Mouse (Mus musculus) limb, embryonic 14.5 days (tissue): ENCODE results near the gene Notch4. TPM values are rescaled to one million over a fixed set of nuclear protein-coding genes. Genes with fewer than 3 reads are reported as not detected.

Experiments used
- ATAC-seq: fragments of 200-750 bp; cut with Nextera tagmentation; 2 replicates; pipeline ENCODE4 v1.8.0; 2017; ENCODE audit warnings: low read depth, moderate number of reproducible peaks, moderate TSS enrichment; ENCODE audit not compliant: low FRiP score
- DNase-seq: peaks from one replicate; pipeline ENCODE4 v3.0.0-alpha.2; 2015; ENCODE audit warnings: low spot score
- H3K27ac ChIP-seq: fragments of 300-500 bp; sonication (generic); replicated peaks from 2 replicates; pipeline ENCODE4 v1.5.1; 2014; ENCODE audit warnings: low read depth, mild to moderate bottlenecking, low read length, moderate library complexity, mixed read lengths
- H3K27me3 ChIP-seq: fragments of 300-500 bp; sonication (generic); 2 replicates; pipeline ENCODE4 v1.6.1; 2014; ENCODE audit warnings: low read length, mixed read lengths; ENCODE audit not compliant: control insufficient read depth, insufficient read depth
- H3K36me3 ChIP-seq: fragments of 300-500 bp; sonication (generic); 2 replicates; pipeline ENCODE4 v1.6.1; 2014; ENCODE audit warnings: mild to moderate bottlenecking, low read length, moderate library complexity, mixed read lengths; ENCODE audit not compliant: control insufficient read depth, insufficient read depth
- H3K4me1 ChIP-seq: fragments of 300-500 bp; sonication (generic); 2 replicates; pipeline ENCODE4 v1.6.1; 2014; ENCODE audit warnings: antibody characterized with exemption, low read length, mixed read lengths; ENCODE audit not compliant: control insufficient read depth, insufficient read depth
- H3K4me2 ChIP-seq: fragments of 300-500 bp; sonication (generic); replicated peaks from 2 replicates; pipeline ENCODE4 v1.6.1; 2014; ENCODE audit warnings: low read depth, mild to moderate bottlenecking, low read length, moderate library complexity; ENCODE audit not compliant: severe bottlenecking
- H3K4me3 ChIP-seq: fragments of 300-500 bp; sonication (generic); replicated peaks from 2 replicates; pipeline ENCODE4 v1.5.1; 2014; ENCODE audit warnings: low read length
- H3K9ac ChIP-seq: fragments of 300-500 bp; sonication (generic); 2 replicates; pipeline ENCODE4 v1.6.1; 2014; ENCODE audit warnings: mild to moderate bottlenecking, low read depth, low read length, moderate library complexity; ENCODE audit not compliant: severe bottlenecking
- H3K9me3 ChIP-seq: fragments of 300-500 bp; sonication (generic); 2 replicates; pipeline ENCODE4 v1.6.1; 2016; ENCODE audit warnings: low read length; ENCODE audit not compliant: control insufficient read depth
- POLR2A ChIP-seq: fragments of 200-500 bp; IDR thresholded peaks from 2 replicates; pipeline ENCODE4 v1.8.0; 2012; ENCODE audit warnings: inconsistent platforms, mild to moderate bottlenecking, moderate library complexity, borderline replicate concordance; ENCODE audit not compliant: insufficient read depth, insufficient read length; ENCODE audit errors: extremely low read depth
- WGBS: fragments of 180-500 bp; shearing (Covaris S2); extraction: QIAGEN DNeasy Blood & Tissue Kit; methylation state at CpG from one replicate; pipeline ENCODE4 v1.1.7; 2014; 5-methylcytosine and 5-hydroxymethylcytosine counted together
- polyA plus RNA-seq, 2 experiments: library from polyadenylated mRNA; depleted of rRNA in 1 of 2; stranded (reverse) in 1 of 2; unstranded in 1 of 2; fragments of >200 nt; fragmentation: Nextera tagmentation in 1 of 2; extraction: Ambion mirVana in 1 of 2; gene quantifications; 2 replicates each; pipeline versions ENCODE4 v1.2.1 to v1.2.3; 2012 to 2014

The Notch4 gene
- polyA plus RNA-seq, 2 experiments = 4.3 to 9.6 TPM

GRCm38 (mm10) chr17:34587423-34587811 is 23.3 kb downstream of the Notch4 start:
- Histone ChIP-seq H3K36me3 (no peaks in the 10 kb centered on the region), H3K9ac (peak overlapping the region; percentile 90), H3K27me3 (no peaks in the 10 kb centered on the region), H3K9me3 (no peaks in the 10 kb centered on the region), H3K4me1 (peaks cover 40% of the 10 kb centered on the region), H3K4me3 (peak overlapping the region; percentile 75), H3K4me2 (peak overlapping the region; percentile 98), H3K27ac (peak overlapping the region; percentile 95)
- 0 out of 2 replicates have a peak, but pooled peaks have one; percentile 52 for TF ChIP-seq POLR2A
- peak; percentile 84 for ATAC-seq
- WGBS = 0% methylated on average over 25 of the region's 50 CpGs
- DNase-seq = peak; percentile 95

GRCm38 (mm10) chr17:34587814-34588213 is 23.7 kb downstream of the Notch4 start:
- DNase-seq (no peak), ATAC-seq (0 out of 2 replicates have a peak, but pooled peaks have one; percentile 0)
- H3K27me3 ChIP-seq = no peaks in the 10 kb centered on the region
- H3K9me3 ChIP-seq = no peaks in the 10 kb centered on the region
- peaks cover 40% of the 10 kb centered on the region for H3K4me1 ChIP-seq
- 4% methylated on average over 19 of the region's 19 CpGs for WGBS
- H3K27ac ChIP-seq = peak overlapping the region; percentile 95
- TF ChIP-seq POLR2A = no peak
- H3K9ac ChIP-seq = peak overlapping the region; percentile 90
- no peaks in the 10 kb centered on the region for H3K36me3 ChIP-seq
- H3K4me3 ChIP-seq = peak overlapping the region; percentile 75
- H3K4me2 ChIP-seq = peak overlapping the region; percentile 98

DNA sequence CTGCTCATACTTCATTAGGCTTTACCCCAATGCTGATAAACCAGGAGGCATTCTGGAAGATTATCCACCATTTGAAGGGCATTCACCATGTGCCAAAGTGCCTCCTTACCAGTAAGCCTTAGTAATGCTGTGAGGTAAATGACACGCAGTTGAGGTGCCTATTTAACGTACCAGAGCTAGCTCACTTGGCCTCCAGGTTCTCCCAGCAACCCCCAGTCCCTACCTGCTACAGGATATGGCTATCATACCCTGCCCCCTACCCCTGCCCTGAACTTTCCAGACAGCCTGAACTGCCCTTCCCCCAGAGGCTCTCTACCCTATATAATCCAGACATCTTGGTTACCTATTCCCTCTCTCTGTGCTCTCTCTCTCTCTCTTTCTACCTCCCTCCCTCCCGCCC is 24.7 kb downstream of the Notch4 start:
- DNase-seq (no peak), ATAC-seq (no peak)
- no peaks in the 10 kb centered on the region for H3K27me3 ChIP-seq
- H3K9me3 ChIP-seq = no peaks in the 10 kb centered on the region
- WGBS = 33% methylated on average over 3 of the region's 3 CpGs
- H3K27ac ChIP-seq = no peak overlapping the region
- H3K4me2 ChIP-seq = no peak overlapping the region; the same call in 1 of the 2 replicates
- H3K4me1 ChIP-seq = peaks cover 46% of the 10 kb centered on the region
- no peaks in the 10 kb centered on the region; the same call in 1 of the 2 replicates for H3K36me3 ChIP-seq
- no peak for TF ChIP-seq POLR2A
- no peak overlapping the region for H3K9ac ChIP-seq
- no peak overlapping the region; the same call in 1 of the 2 replicates for H3K4me3 ChIP-seq

DNA sequence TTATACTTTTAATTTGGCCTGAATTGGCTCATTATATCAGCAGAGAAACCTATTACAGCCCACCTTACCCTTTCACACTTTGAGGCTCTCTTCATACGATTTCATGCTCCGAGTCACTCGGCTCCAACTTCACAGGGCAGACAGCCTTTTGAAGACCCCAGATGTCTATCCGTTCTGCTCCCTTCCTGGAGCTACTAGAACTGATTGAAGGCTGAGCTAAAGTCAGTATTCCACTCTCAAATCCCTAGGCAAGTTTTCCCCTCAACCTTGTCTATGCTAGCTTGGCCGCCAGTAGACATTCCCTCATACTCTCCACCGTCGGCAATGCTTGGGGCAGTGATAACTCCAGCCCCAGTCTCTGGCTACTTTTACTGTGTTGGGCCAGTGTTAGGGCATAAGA is 25.1 kb downstream of the Notch4 start:
- peak overlapping the region; percentile 48; the same call in 1 of the 2 replicates for H3K27ac ChIP-seq

GRCm38 (mm10) chr17:34589681-34590101 is 25.6 kb downstream of the Notch4 start, which contains the start of gene Gpsm3:
Gpsm3 (plus strand) TSS chr17:34589806.
- ATAC-seq (no peak), DNase-seq (no peak)
- TF ChIP-seq POLR2A = no peak
- Histone ChIP-seq H3K4me2 (peak within 1 kb of the TSS; percentile 96), H3K4me1 (peaks cover 53% of the 10 kb centered on the region), H3K27me3 (no peaks in the 10 kb centered on the region), H3K36me3 (peaks cover 9% of the 10 kb centered on the region), H3K4me3 (no peak within 1 kb of the TSS; the same call in 1 of the 2 replicates), H3K27ac (peak within 1 kb of the TSS; percentile 48; the same call in 1 of the 2 replicates), H3K9me3 (no peaks in the 10 kb centered on the region), H3K9ac (no peak within 1 kb of the TSS)
- WGBS = 9% methylated on average over 5 of the region's 7 CpGs

More for the DNA sequence above, 25.1 kb downstream of the Notch4 start:
- DNase-seq (no peak), ATAC-seq (no peak)
- H3K27me3 ChIP-seq = no peaks in the 10 kb centered on the region
- no peak overlapping the region for H3K4me3 ChIP-seq
- H3K9me3 ChIP-seq = no peaks in the 10 kb centered on the region
- H3K36me3 ChIP-seq = peaks cover 4% of the 10 kb centered on the region
- WGBS = 28% methylated on average over 7 of the region's 7 CpGs
- no peak overlapping the region; the same call in 1 of the 2 replicates for H3K4me2 ChIP-seq
- H3K9ac ChIP-seq = no peak overlapping the region
- peaks cover 50% of the 10 kb centered on the region for H3K4me1 ChIP-seq
- TF ChIP-seq POLR2A = no peak
